Mouse (Mus musculus): ENCODE measurements around the gene Vamp5.

Gene Vamp5

DNA sequence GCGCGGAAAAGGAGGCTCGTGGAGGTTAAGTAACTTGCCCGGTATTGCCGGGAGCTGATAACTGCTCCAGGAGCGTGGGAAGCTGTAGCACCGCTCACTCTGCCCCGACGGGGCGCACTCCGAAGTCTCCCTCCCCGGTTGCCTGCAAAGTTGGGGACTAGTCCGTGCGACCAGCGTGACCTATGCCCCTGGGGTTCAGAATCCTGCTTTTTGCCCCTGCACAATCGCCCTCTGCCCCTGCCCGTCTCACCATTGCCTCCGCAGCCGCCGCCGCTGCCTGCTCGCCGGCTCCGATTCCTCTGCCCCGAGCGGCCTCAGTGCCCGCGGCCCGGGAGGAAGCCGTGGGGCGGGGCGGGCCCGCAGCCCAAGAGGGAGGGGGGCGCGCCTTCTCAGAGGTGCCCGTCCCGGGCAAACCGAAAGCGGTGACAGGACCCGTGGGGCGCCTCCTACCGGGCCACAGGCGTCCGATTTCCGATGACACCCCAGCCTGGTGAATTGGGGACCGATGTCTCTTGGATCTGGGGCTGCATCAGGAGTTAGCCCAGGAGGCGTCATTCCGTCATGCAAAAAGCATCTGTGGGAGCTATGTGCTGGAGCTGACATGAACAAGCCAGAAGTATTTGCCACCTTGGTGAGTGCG lies at the start of gene Vamp5:
Gene Vamp5, minus strand, starts transcription at position 338 of the 640 bp plus-strand sequence.
- DNase-seq = no peak

DNA sequence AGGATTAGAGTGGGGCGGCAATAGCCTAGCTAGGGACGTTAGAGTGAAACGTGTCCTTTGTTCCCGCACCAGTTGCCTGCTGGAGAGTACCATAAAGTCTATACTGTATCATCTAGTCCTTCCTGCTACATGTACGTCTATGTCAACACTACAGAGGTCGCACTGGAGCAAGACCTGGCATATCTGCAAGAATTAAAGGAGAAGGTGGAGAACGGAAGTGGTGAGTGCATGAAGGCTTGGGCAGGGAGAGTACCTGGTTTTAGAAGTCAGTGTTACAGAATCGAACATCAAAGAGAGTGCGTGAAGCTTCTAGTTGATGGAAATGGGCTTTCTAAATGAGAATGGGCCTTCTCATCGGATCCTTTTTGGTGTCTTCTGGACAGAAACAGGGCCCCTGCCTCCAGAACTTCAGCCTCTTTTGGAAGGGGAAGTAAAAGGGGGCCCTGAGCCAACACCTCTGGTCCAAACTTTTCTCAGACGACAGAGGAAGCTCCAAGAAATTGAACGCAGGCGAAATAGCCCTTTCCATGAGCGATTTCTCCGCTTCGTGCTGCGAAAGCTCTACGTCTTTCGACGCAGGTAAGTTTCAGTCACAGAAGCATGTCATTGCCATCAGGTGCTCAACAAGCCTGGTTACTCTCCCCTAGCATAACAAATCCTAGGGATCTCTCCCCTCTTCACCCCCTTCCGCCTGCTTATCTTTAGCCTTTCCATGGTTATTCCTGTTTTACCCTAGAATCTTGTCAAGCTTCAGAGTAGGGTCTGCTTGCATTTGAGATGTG lies 49.0 kb upstream of the Vamp5 start:
- no peak for DNase-seq

DNA sequence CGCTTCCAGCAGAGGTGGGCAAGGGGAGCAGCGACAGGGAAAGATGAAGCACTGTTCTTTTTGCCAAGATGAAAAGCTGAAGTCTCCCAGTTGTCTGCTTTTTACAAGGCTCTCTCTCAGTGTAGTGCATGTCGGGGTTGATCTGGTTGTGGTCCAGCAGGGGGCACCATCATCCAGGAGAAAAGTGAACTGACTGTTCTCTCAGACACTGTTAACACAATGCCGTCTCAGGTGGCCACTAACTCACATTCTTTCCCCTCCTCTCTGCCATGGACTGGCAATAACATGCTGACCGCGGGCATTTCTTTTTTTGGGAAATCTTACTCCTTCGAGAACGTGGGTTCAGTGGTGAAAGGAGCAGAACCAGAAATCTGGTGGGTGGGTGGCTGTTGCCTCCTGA lies 47.8 kb upstream of the Vamp5 start:
- DNase-seq = peak; percentile 68

GRCm38 (mm10) chr6:72425646-72426045 lies 45.4 kb upstream of the Vamp5 start:
- no peak for DNase-seq

- DNase-seq = no peak
Observed at GRCm38 (mm10) chr6:72420901-72421300, 40.6 kb upstream of the Vamp5 start.

GRCm38 (mm10) chr6:72419806-72420205 lies 39.5 kb upstream of the Vamp5 start:
- no peak for DNase-seq

- DNase-seq = no peak
Observed at GRCm38 (mm10) chr6:72418279-72418678, 38.0 kb upstream of the Vamp5 start.

- no peak for DNase-seq
Observed at GRCm38 (mm10) chr6:72415964-72416772, 35.9 kb upstream of the Vamp5 start.

- DNase-seq = no peak
Observed at GRCm38 (mm10) chr6:72415181-72415580, 34.9 kb upstream of the Vamp5 start.

GRCm38 (mm10) chr6:72414076-72414756 lies 33.9 kb upstream of the Vamp5 start, which contains the start of gene Ggcx:
Gene Ggcx (plus strand): TSS chr6:72414308.
- peak; percentile 92 for DNase-seq

DNA sequence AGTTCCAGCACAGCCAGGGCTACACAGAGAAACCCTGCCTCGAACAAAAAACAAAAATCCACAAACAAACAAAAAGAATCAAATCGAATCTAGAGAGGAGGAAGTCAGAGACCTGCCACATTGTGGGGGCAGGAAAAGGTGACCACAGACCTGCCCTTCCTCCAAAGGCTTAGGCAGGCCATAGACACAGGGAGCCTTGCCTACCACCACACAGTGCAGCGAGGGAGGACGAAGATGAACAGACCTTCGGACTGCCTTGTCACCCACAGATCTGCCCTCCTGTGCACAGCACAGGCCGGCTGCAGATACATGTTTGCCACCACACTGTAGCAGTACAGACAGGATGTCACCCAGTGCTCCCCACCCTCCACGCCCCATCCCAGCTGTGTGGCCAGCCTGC lies 30.2 kb upstream of the Vamp5 start:
- no peak for DNase-seq

GRCm38 (mm10) chr6:72410003-72410402 lies 29.7 kb upstream of the Vamp5 start:
- DNase-seq = no peak

DNA sequence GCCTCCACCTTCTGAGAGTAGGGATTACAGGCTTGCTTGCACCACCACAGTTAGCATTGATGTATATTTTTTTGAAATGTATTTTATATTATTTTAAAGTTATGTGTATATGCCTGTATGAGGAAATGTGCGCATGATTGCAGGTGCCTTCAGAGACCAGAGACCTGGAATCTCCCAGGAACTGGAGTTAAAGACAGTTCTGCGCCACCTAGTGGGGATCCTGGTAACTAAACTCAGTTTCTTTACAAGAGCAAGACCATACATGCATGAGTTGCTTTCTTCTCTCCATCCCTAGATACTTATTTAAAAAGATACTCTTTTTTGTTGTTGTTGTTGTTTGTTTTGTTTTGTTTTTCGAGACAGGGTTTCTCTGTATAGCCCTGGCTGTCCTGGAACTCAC lies 29.3 kb upstream of the Vamp5 start:
- peak; percentile 69 for DNase-seq

DNA sequence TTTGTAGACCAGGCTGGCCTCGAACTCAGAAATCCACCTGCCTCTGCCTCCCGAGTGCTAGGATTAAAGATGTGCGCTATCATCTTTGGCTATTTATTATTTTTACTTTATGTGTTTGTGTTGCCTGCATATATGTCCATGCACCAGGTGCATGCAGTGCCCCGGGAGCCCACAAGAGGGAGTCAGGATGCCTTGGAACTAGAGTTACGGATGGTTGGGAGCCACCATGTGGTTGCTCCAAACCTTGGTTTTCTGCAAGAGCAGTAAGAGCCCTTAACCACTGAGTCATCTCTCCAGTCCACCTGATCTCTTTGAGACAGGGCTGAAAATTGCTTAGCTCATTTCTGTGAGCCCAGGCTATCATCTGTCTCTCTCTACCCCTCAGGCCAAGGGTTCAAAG lies 26.9 kb upstream of the Vamp5 start:
- peak; percentile 74 for DNase-seq

DNA sequence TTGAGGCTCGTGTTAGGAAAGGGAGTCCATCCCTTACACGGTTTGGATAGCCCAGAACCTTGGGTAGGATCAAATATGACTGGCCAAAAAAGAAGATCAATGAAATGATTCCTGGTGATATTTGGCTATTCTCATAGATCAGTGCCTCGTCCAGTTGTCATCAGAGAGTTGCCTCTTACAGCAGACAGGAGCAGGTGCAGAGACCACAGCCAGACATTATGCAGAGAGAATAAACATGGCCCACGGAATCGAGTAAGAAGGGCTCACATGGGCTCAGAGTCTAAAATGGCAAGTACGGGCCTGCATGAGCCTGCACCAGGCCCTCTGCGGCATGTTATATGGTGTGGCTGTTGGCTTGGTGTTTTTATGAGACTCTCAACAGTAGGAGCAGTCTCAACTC lies 25.1 kb upstream of the Vamp5 start:
- no peak for DNase-seq

DNA sequence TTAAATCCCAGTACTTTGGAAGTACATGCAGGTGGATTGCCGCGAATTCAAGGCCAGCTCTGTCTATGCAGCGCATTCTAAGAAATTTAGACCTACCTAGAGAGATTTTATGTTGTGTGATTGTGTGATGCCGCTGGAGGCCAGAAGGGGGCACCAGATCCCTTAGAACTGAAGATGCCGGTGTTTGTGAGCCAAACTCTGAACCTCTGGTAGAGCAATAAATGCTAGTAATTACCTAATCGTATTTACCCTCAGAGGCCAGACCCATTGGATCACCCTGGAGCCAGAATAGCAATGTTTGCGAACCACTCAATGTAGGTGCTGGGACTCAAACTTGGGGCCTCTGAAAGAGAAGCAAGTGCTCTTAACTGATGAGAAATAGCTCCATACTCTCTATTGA lies 21.6 kb upstream of the Vamp5 start:
- peak; percentile 72 for DNase-seq

DNA sequence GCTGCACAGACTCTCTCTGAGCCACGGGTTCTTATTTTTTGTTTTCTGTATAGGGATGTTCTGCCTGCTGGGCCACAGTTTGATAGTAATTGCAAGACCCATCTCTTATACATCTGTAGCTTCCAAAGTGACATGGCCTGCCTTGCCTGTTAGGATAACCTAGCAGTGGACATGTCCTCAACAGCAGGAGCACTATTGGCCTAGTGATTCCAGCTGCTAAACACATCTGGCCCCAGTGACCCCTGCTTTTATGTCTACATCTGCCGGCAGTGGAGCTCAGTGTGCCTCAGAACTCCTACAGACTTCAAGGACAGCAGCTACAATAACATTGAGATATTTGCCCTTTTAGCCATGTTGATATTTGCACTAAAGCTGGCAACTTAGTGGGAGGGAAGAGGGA lies 19.7 kb upstream of the Vamp5 start:
- DNase-seq = no peak

DNA sequence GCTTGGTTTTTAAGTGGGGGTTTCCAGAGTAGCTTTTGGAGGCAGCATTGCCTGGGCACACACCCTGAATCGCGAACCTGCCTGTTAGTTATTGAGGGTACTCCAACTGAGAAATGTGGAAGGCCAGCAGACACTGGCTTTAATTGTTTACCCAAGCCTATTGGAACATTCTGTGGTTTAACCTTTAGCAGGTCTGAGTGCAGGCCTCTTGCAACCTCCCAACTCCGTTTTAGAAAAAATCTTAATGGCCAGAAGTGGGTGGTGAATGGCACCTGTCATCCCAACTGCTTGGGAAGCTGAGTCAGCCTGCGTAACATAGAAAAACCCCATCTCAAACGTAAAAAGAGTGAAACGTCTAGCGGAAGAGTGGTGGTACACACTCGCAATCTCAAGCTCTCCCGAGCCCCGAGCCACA lies 16.6 kb upstream of the Vamp5 start:
- DNase-seq = no peak

- DNase-seq = no peak
Observed at GRCm38 (mm10) chr6:72392341-72392740, 12.1 kb upstream of the Vamp5 start.

GRCm38 (mm10) chr6:72390795-72391521 lies 10.7 kb upstream of the Vamp5 start:
- DNase-seq = no peak

DNA sequence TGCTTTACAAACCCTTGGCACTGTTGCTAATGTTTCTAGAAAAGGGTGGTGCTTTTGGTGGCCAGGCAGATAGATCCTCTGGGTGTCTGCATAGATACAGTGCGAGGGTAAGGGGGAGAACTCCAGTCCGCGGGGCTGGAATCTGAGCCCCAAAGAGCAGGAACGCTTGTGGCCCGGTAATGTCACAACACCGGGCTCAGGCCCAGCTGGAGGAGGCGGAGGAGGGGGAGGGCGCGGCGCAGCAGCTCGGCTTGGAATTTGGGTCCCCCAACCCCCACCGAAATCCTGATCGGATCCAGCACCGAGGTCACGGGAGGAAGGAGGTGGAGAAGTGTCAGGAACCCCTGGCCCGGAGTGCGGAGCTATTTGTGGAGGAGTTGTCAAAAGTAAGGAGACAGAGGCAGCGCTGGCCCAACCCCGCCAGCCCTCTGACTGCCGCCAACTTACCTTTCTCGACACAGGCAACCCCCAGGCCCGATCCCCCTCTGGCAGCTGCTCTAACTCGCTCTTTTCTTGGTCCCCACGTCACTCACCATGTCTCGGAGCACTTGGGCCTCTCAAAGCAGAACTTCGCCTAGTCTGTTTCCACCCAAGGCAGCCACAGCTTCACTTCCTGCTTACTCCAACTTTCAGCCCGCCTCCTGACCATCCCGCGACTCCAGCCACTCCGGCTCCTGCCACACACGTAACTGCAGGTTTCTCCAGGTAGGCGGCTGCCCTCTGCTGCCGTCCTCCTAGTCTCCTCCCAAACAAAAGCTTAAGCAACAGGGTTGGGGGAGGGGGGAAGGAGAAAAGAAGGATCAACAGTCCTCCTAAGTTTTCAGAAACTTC lies 9.9 kb upstream of the Vamp5 start, which contains the start of gene Vamp8:
Gene Vamp8, minus strand, starts transcription at position 763 of the 831 bp plus-strand sequence.
- DNase-seq = peak; percentile 59
